Mouse (Mus musculus): ENCODE measurements around the gene Gstt3. TPM values are rescaled to one million over a fixed set of nuclear protein-coding genes. Genes with fewer than 3 reads are reported as not detected.

Gstt3 gene
- total RNA-seq, 2 experiments from 2014 or later, result 1.8 to 4.3 TPM

- no peak for DNase-seq
- intact Hi-C loops (cut with DNase I), result no loop called here
Observed at GRCm38 (mm10) chr10:75725449-75725848, 55.8 kb downstream of the Gstt3 start.

Other genes starting within 250 kb of the Gstt3 start
- 1 to 10 TPM; 1.3 to 1.5 TPM for gene Lrrc75b, start 221.1 kb downstream of the Gstt3 start, total RNA-seq (2021)
- gene Ggt1, start 219.8 kb downstream of the Gstt3 start, total RNA-seq (2021), result not detected
- gene Ggt5, start 192.1 kb downstream of the Gstt3 start, total RNA-seq (2021), result 10 to 100 TPM in 1 of 2 experiments, 1 to 10 TPM in 1; 8.3 to 10.7 TPM
- 1 to 10 TPM; 2.4 to 2.5 TPM for gene Susd2, start 137.4 kb downstream of the Gstt3 start, total RNA-seq (2021)
- 10 to 100 TPM; 23.0 to 24.8 TPM for gene Cabin1, start 17.1 kb downstream of the Gstt3 start, total RNA-seq (2021)
- 10 to 100 TPM; 44.8 to 61.1 TPM for gene Ddt, start 8.0 kb downstream of the Gstt3 start, total RNA-seq (2021)
- not detected for gene Gm20441, start 460 bp downstream of the Gstt3 start, total RNA-seq (2021)
- 1 to 10 TPM; 7.0 to 9.1 TPM for gene Gstt1, start 17.2 kb upstream of the Gstt3 start, total RNA-seq (2021)
- gene Gstt4, start 41.1 kb upstream of the Gstt3 start, total RNA-seq (2021), result not detected
- gene Gstt2, start 56.0 kb upstream of the Gstt3 start, total RNA-seq (2021), result 10 to 100 TPM in 1 of 2 experiments, 1 to 10 TPM in 1; 9.4 to 12.1 TPM
- 100 to 1,000 TPM; 215 to 220 TPM for gene Mif, start 78.8 kb upstream of the Gstt3 start, total RNA-seq (2021)
- under 1 TPM in 1 of 2 experiments, not detected in 1; 0.51 TPM for gene Derl3, start 112.0 kb upstream of the Gstt3 start, total RNA-seq (2021)
- 10 to 100 TPM; 26.1 to 29.1 TPM for gene Smarcb1, start 140.2 kb upstream of the Gstt3 start, total RNA-seq (2021)
- gene Chchd10, start 151.7 kb upstream of the Gstt3 start, total RNA-seq (2021), result 1,000 to 10,000 TPM; 1,290 to 1,409 TPM
- gene Mmp11, start 155.1 kb upstream of the Gstt3 start, total RNA-seq (2021), result 1 to 10 TPM; 5.0 to 9.7 TPM
- gene Gm867, start 159.3 kb upstream of the Gstt3 start, total RNA-seq (2021), result under 1 TPM in 1 of 2 experiments, not detected in 1; 0.24 TPM
- under 1 TPM in 1 of 2 experiments, not detected in 1; 0.65 TPM for gene Vpreb3, start 161.6 kb upstream of the Gstt3 start, total RNA-seq (2021)
- gene Gm5134, start 173.1 kb upstream of the Gstt3 start, total RNA-seq (2021), result not detected